Mouse (Mus musculus) megakaryocyte, embryonic 14.5 days (primary cell): ENCODE data around the gene Larp1. TPM values are rescaled to one million over a fixed set of nuclear protein-coding genes. Genes with fewer than 3 reads are reported as not detected.
"Not testable (repeated sequence)": the region's sequence is repeated elsewhere in the genome, so short reads cannot be mapped to it uniquely, and the experiment has no call there.

Experiments used
- H3K27me3 ChIP-seq: replicated peaks from 2 replicates; pipeline ENCODE3; 2012; ENCODE audit warnings: inconsistent platforms
- H3K36me3 ChIP-seq: replicated peaks from 2 replicates; pipeline ENCODE3; 2012; ENCODE audit warnings: low read length, inconsistent platforms, mixed read lengths
- H3K4me1 ChIP-seq: 2 replicates; pipeline ENCODE4 v1.6.1; 2012; ENCODE audit warnings: inconsistent platforms
- H3K4me3 ChIP-seq: replicated peaks from 2 replicates; pipeline ENCODE3; 2012; ENCODE audit warnings: moderate library complexity, mild to moderate bottlenecking, inconsistent platforms
- H3K9me3 ChIP-seq: 2 replicates; pipeline ENCODE4 v1.6.1; 2012; ENCODE audit warnings: inconsistent platforms
- FLI1 ChIP-seq: IDR thresholded peaks from 2 replicates; pipeline ENCODE4 v1.6.1; 2012; ENCODE audit warnings: low read length, inconsistent platforms, mixed read lengths
- GATA1 ChIP-seq: IDR thresholded peaks from 3 replicates; pipeline ENCODE4 v1.6.1; 2012; ENCODE audit warnings: mixed read lengths, low read length, inconsistent platforms, borderline replicate concordance
- polyA plus RNA-seq: library from polyadenylated mRNA; stranded (reverse); fragments of >175 nt; gene quantifications from 2 replicates; pipeline ENCODE4 v1.2.3, GENCODE M21; 2012; ENCODE audit warnings: low replicate concordance; ENCODE audit not compliant: insufficient read depth

Gene Larp1
- polyA plus RNA-seq, 1 experiment = 62.2 TPM

DNA sequence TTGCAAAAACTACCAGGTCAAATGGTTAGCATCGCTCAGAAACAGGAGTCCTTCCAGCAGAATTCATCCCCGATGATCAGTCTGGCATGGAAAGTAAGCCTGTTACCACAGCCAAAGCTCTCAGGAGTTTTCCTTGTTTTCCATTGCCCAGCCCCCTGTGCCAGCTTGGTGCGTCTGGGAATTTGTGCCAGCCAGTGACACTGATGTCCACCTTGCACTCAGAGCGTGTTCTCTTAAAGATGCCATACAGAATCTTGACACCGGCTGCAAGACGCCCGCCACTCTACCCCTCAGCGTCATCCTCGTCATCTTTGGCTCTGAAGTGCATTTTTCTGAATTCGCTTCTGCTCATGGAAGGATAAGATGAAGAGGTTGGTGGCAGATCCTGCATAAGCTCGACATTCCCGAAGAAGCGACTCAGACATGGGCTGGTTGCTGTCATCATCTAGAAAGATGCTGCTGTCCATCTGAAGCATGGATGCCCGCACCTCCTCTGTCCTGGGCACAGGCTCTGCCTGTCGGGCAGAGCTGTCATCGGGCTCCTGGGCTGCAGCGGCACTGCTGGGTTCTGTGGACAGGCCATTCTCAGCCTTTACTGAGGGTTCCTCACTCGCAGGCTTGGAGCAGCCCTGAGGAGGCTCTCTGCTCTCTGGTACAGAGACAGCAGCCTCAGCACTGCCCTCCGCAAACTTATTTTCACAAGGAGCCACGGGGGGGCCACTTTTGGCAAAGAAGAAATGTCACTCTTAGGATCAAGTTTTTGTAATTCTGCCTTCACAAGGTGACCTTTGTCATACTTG, 88.2 kb downstream of the Larp1 start:
- Histone ChIP-seq H3K9me3 (no peaks in the 10 kb centered on the region), H3K36me3 (no peaks in the 10 kb centered on the region), H3K27me3 (peaks cover 1% of the 10 kb centered on the region), H3K4me3 (no peak overlapping the region), H3K4me1 (peaks cover 34% of the 10 kb centered on the region)
- no peak for TF ChIP-seq FLI1
- TF ChIP-seq GATA1 = no peak

DNA sequence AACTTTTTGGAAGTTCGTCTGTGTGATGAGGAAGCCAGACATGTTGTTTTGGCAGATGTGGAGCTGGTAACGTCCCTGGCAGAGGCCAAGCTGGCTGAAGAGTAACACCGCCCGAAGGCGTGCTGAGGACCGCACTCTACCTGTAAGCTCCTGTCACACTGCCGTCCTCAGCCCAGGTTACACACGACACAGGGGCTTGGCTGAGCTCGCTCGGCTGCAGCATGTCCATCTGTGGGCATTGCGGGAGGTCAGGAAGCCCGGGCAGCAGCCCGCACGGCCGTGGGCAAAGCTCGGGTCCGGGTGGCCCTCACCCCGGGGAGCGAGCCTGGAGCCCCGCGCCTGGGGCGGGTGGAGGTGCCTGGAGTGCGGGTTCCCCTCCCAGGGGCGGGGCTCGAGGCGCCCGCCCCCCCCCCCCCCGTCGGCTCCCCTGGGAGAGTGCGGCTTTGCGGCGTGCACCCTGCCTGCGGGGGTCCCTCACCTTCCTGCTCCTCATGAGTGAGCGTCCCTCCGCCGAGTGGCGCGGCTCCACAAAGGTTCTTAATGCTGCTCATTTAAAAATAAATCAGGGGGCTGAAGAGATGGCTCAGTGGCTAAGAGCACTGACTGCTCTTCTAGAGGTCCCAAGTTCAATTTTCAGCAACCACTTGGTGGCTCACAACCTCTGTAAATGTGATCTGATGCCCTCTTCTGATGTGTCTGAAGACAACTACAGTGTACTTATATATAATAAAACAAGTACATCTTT, 88.9 kb downstream of the Larp1 start:
- TF ChIP-seq GATA1 (no peak), FLI1 (no peak)
- Histone ChIP-seq H3K9me3 (no peaks in the 10 kb centered on the region), H3K4me1 (peaks cover 31% of the 10 kb centered on the region), H3K27me3 (peaks cover 1% of the 10 kb centered on the region), H3K4me3 (no peak overlapping the region), H3K36me3 (no peaks in the 10 kb centered on the region)

DNA sequence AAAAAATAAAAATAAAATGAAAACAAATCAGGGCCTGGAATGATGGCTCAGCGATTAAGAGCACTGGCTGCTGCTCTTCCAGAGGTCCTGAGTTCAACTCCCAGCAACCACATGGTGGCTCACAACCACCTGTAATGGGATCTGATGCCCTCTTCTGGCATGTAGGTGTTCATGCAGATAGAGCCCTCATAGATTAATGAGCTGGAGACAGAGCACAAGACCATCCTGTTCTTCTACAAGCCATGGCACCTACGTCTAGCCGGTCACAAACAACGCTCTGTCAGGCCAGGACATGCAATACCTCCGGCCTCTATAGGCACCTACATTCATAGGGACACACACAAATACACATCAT, 89.5 kb downstream of the Larp1 start:
- H3K4me1 ChIP-seq = peaks cover 31% of the 10 kb centered on the region
- H3K27me3 ChIP-seq, H3K4me3 ChIP-seq, H3K9me3 ChIP-seq, H3K36me3 ChIP-seq: not testable (repeated sequence)

DNA sequence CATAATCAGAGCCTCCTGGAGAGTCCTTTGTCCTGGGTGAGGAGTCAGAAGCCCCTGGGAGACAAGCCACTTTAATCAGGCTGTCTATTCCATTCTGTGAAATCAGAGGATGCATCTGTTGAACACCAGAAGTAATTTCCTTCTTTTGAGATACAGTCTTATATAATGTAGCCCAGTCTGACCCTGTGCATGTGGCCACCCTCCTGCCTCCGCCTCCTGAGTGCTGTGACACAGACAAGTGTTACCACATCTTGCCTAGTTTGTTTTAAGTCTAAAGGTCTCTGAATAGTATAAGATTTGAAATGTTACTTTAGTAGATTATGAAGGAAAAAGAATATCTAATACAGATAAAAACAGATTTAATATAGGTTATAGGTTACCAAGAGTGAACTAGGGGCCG, 91.1 kb downstream of the Larp1 start:
- Histone ChIP-seq H3K36me3 (no peaks in the 10 kb centered on the region), H3K4me1 (peaks cover 28% of the 10 kb centered on the region), H3K27me3 (peaks cover 1% of the 10 kb centered on the region), H3K4me3 (no peak overlapping the region), H3K9me3 (no peaks in the 10 kb centered on the region)
- no peak for TF ChIP-seq GATA1
- TF ChIP-seq FLI1 = no peak

DNA sequence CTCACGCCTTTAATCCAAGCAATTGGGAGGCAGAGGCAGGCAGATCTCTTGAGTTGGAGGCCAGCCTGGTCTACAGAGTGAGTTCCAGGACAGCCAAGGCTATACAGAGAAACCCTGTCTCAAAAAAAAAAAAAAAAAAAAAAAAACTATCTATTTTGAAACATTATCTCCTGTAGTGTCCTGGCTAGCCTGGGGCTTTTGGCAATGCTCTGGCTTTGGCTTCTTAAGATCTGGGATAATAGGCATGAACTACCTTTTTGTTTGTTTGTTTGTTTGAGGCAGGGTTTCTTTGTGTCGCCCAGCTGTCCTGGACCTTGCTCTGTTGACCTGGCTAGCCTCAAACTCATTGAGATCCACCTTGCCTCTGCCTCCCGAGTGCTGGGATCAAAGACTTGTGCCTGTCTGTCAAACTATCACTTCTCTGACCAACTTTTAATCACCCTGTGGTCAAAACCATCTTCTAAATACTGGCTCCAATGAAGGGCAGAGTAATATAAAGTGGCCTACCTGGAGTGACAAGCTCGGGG, 92.4 kb downstream of the Larp1 start:
- TF ChIP-seq FLI1 = no peak
- no peak for TF ChIP-seq GATA1
- peaks cover 1% of the 10 kb centered on the region for H3K27me3 ChIP-seq
- H3K4me1 ChIP-seq = peaks cover 38% of the 10 kb centered on the region
- H3K36me3 ChIP-seq = no peaks in the 10 kb centered on the region
- H3K9me3 ChIP-seq = no peaks in the 10 kb centered on the region
- no peak overlapping the region for H3K4me3 ChIP-seq

DNA sequence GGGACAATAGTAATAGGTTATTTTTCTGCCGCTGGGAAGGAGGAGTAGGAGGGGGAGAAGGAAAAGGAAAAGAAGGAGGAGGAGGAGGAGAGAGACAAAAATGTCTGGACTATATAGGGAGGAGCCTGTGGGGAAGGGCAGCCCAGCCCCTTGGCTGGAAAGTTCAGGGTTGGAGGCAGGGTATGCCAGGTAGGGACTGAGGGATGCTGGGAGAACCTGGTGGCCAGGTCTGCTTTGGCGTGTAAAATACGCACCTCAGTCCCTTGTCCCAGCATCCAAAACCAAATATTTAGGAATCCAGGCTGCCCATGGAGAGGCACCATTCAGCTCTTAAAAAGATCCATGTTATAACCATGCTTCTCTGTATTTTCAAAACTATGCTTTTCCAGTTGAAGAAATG, 93.3 kb downstream of the Larp1 start:
- TF ChIP-seq GATA1 = no peak
- TF ChIP-seq FLI1 = no peak
- peaks cover 1% of the 10 kb centered on the region for H3K27me3 ChIP-seq
- H3K36me3 ChIP-seq = no peaks in the 10 kb centered on the region
- no peak overlapping the region for H3K4me3 ChIP-seq
- H3K4me1 ChIP-seq = peaks cover 41% of the 10 kb centered on the region
- H3K9me3 ChIP-seq = no peaks in the 10 kb centered on the region

DNA sequence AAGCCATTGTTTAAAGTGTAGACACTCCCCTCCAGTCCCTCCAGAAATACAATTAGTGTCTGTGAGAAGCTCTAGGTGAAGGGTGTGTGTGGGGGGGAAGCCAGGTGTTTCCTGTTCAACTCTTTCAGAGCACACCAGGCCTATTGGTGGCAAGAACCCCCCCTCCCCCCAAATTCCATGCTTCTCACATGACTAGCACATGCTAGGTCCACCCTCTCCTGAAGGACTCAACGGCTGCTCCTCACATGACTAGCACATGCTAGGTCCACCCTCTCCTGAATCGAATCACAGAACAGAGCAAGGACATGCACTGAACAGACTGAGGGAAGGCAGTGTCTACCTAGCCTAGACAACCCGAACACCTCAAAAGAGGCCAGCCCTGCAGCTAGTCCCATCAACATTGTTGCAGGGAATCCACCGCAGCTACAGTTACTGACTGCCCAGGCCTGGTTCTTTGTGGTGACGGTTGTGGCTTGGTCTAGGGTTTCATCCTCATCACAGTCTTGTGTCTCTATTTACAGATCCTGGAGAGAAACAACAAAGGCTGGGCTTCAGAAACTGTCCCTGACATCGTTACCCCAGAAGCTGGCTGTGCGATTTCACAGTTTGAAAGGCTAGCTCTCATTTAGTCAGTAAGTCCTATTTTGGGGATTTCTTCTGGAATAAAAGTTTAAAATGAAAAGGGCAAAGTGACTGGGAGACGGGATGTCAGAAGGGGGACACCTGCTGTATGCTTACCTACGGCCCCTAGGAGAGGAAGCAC, 93.9 kb downstream of the Larp1 start:
- peak overlapping the region; percentile 98 for H3K4me3 ChIP-seq
- no peak for TF ChIP-seq FLI1
- no peak for TF ChIP-seq GATA1
- no peaks in the 10 kb centered on the region for H3K27me3 ChIP-seq
- H3K9me3 ChIP-seq = no peaks in the 10 kb centered on the region
- peaks cover 47% of the 10 kb centered on the region for H3K4me1 ChIP-seq
- no peaks in the 10 kb centered on the region for H3K36me3 ChIP-seq

DNA sequence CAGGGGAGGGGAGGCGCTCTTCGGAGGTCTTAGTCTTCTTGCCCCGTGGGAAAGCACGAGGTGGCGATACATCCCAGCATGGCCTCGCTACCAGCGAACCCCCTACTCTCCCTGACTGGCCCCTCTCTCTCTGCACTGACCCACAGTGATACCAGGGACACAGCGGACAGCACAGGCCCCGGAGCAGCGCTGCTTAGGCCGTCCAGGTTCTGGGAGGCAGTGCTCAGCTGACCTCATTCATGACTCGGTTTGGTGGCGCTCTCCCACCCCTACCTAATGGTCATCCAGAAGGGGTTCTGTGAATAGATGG, 94.4 kb downstream of the Larp1 start:
- peak overlapping the region; percentile 98 for H3K4me3 ChIP-seq
- TF ChIP-seq GATA1 (no peak), FLI1 (no peak)
- H3K9me3 ChIP-seq = no peaks in the 10 kb centered on the region
- H3K27me3 ChIP-seq = no peaks in the 10 kb centered on the region
- H3K4me1 ChIP-seq = peaks cover 52% of the 10 kb centered on the region
- H3K36me3 ChIP-seq = no peaks in the 10 kb centered on the region

DNA sequence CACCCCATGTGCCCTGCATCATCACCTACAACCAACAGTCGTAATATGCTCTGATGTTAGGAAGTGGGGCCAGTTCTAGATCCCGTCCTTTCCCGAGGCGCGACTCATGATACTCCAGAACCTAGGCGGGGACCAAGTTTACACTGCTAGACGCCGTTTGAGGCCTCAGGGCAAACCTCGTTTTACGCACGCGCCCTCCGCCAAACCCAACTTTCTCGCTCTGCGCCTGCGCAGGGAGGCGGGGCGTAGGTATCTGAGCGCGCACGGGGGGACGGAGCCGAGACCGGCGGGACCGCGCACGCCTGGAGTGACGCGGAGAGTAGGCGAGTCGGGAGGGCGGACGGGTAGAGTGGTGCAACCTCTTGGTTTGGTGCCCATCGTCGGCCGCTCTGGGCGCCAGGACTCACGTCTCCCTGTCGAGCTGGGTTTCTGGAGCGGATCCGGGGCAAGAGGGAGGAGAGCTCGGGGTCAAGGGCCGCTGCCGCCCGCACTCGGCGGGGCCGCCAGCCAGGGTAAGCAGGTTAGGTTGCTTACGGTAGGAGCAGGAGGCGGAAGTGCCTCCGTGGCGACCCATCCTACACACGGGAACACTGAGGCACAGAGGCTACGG, 94.9 kb downstream of the Larp1 start, which contains the start of gene Cnot8:
Cnot8 (plus strand) TSS at position 457 of the 610 bp plus-strand sequence.
- no peaks in the 10 kb centered on the region for H3K9me3 ChIP-seq
- no peak for TF ChIP-seq FLI1
- peak within 1 kb of the TSS; percentile 98 for H3K4me3 ChIP-seq
- peaks cover 57% of the 10 kb centered on the region for H3K4me1 ChIP-seq
- no peaks in the 10 kb centered on the region for H3K36me3 ChIP-seq
- H3K27me3 ChIP-seq = no peaks in the 10 kb centered on the region
